ENCODE assay signal across 8 mouse cellular contexts in genomic region chr17:26089905-26090632, GRCm38 (mm10). TPM values are rescaled to one million over a fixed set of nuclear protein-coding genes. Genes with fewer than 3 reads are reported as not detected.
DNase-seq lines count a peak whose midpoint lies in the region; ATAC-seq lines count a peak whose summit lies in the region.

Gene Decr2, minus strand, starts transcription at chr17:26090337.

- H3K27me3 ChIP-seq in lung, embryonic 16.5 days (ENCODE audit: control insufficient read depth, insufficient read depth, low read depth, low read length), result no peaks in the 10 kb centered on the region

- H3K27ac ChIP-seq in lung, embryonic 16.5 days (ENCODE audit: low read length), result peak within 1 kb of the TSS; percentile 94

- no peaks in the 10 kb centered on the region for H3K9me3 ChIP-seq in lung, embryonic 16.5 days (ENCODE audit: control insufficient read depth, low read length)

- DNase-seq in MEL-GATA-1-ER (ENCODE audit: extremely low read depth, low read depth), result peak; percentile 86
- peak; percentile 92 for DNase-seq in cerebellum, adult 8-10 months
- DNase-seq in forelimb bud, embryonic 11.5 days (ENCODE audit: low read depth, low spot score), result peak; percentile 92
- DNase-seq in layer of hippocampus, adult 9-10 months (ENCODE audit: low spot score), result peak; percentile 86
- DNase-seq in ovary, postnatal 10 days (ENCODE audit: low spot score), result peak; percentile 77
- peak; percentile 68 to 93 for DNase-seq in thymus, postnatal 10 days (ENCODE audit: low spot score in 2 of 2)

- H3K9ac ChIP-seq in lung, embryonic 16.5 days (ENCODE audit: low read length), result peak within 1 kb of the TSS; percentile 78

- H3K4me1 ChIP-seq in lung, embryonic 16.5 days (replicated peaks; ENCODE audit: control insufficient read depth, insufficient read depth, low read length), result peaks cover 8% of the 10 kb centered on the region; the same call in 1 of the 2 replicates

- under 1% methylated on average over 32 of the region's 32 CpGs for WGBS in lung, embryonic 16.5 days

- H3K4me3 ChIP-seq in lung, embryonic 16.5 days (ENCODE audit: low read length), result peak within 1 kb of the TSS; percentile 67

- no peaks in the 10 kb centered on the region for H3K36me3 ChIP-seq in lung, embryonic 16.5 days (ENCODE audit: control insufficient read depth, insufficient read depth, low read length)

- ATAC-seq in hematopoietic stem cell, adult 5-6 weeks (replicated peaks in 1 of 2; ENCODE audit: insufficient read depth in 1 of 2, low FRiP score in 2 of 2, low TSS enrichment in 1 of 2, low read depth in 1 of 2, poor library complexity in 2 of 2, severe bottlenecking in 2 of 2), result peak; percentile 80 to 88
- ATAC-seq in lung, embryonic 16.5 days (ENCODE audit: low read depth), result peak; percentile 97

- peak within 1 kb of the TSS; percentile 74 for H3K4me2 ChIP-seq in lung, embryonic 16.5 days (ENCODE audit: low read depth, low read length)

RNA-seq across cellular contexts. Expression of gene Decr2, which starts in this region (rescaled TPM):
- 23.8 and 27.2 TPM in 2 replicates for total RNA-seq in hematopoietic stem cell, adult 5-6 weeks (2017)
- 36.3 and 36.8 TPM in 2 replicates for polyA plus RNA-seq in lung, embryonic 16.5 days (2015; fragmentation: Nextera tagmentation; extraction: Ambion mirVana)

Comparison
In these comparisons a context has a peak if more than half of its experiments do, and no peak if none do; other contexts are left out.
1. Peak in every context shown above with its lines: DNase-seq, ATAC-seq, H3K4me3 ChIP-seq and H3K27ac ChIP-seq.